Mouse (Mus musculus): ENCODE data around the gene Cyba. TPM values are rescaled to one million over a fixed set of nuclear protein-coding genes. Genes with fewer than 3 reads are reported as not detected.
A peak's percentile ranks its signal among the peaks of the same experiment; 100 is the strongest.

Gene Cyba
- polyA plus RNA-seq, 2 experiments from 2014 or later, result 801 to 968 TPM

GRCm38 (mm10) chr8:122421376-122422070 lies 11.2 kb downstream of the Cyba start, which contains the start of gene Il17c:
Gene Il17c (plus strand): TSS chr8:122422020.
- no peak for ATAC-seq

DNA sequence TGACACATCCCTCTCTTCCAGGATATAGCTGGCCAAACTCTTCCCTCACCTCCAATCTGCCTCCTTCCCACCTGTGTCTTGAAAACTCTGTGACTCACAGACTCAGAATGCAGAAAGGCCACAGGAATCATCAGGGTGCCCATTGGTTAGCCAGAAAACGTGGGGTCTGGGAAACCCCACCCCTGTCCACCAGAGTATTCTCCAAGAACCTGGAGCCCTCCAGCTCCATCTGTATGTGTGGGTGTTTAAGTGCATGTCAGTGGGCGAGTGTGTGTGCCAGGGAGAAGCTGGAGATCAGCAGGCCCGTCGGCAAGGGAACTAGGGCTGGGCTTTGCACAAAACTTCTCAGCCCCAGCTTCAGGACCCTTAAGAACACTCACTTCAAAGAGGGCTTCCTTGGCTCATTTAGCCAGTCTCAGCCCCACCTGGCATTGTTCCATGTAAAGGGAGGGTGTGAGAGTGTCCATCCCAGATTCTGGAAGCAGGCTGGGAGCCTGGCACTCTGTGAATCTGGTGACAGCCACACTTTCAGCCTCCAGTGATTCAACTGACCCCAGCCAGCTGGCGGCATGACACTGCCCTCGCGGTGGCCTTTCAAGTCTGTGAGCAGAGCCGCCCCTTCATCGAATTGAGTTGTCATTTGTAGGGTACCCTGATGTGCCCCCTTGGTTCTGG lies 12.7 kb downstream of the Cyba start:
- no peak for ATAC-seq

DNA sequence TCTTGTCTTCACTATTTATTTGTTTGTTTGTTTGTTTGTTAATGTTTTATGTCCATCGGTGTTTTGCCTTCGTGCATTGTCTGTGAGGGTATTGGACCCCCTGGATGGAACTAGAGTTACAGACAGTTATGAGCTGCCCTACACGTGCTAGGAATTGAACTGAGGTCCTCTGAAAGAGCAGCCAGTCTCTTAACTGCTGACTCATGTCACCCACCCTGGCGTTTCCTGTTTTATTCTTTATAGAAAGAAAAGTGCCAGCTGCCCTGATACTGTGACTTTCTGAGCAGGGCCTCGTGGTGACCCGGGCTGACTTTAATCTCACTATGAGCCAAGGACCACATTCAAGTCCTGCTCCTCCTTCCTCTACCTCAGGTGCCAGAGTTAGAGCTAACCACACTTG lies 17.2 kb downstream of the Cyba start:
- no peak for ATAC-seq

DNA sequence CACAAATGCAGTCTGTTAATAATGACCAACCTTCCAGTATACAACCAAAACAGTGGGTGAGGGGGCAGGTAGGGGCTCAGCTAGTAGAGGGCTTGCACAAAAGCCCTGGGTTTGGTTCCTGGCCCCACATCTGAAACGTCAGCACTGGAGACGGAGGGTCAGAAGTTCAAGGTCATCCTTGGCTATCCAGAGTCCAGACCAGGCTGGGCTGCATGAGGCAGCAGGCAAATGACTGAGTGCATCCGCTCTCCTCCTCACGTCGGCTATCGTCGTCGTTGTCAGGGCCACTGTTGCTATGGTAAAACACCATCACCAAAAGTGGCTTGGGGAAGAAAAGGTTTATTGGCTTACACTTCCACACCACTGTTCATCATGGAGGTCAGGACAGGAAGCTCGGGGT lies 18.4 kb downstream of the Cyba start:
- no peak for ATAC-seq

DNA sequence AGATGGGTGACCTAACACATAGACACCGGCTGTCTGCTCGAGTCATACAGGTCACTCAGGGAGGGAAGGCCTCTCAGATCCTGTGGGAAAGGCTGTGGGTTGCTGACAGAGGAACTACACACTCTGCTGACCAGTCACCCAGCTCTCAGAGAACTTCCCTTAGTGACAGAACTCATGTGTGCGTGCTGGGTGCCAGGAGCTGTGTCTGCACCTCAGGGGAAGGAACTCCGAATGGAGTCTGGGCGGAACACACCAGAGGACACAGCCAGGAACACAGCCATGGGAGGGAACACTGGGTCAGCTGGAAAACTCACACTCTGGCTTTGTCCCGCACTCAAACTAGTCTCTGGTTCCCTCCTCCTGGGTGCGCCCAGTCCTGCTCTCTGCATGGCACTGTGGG lies 25.1 kb downstream of the Cyba start:
- no peak for ATAC-seq

DNA sequence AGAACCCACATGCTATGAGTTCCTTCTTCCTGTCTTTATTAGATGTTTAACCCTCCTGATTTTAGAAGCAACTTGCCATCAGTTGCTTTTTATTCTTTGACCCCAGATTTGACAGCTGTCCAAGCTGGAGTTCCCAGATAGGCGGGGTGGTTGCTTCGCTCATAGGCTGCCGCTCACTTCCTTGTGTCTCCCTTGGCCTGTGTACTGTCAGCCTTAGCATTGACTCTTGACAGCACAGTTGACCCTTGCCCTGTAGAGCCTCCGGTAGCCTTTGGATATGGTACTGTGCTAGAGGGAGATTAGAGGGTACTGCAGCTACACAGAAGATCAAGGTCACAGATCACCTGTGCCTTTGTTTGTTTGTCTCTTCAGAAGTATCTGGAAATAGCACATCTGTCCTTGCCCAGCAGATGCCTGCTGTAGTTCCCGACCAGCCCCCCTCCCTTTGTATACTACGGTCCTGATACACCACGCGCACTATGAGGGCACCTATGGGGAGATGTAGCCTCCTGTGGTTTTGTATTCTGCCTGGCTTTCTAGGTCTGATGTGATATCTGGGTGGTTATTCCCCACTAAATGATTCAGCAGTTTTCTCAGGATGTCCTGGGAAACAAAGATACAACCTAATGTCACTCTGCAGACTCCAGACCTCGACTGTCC lies 27.5 kb downstream of the Cyba start:
- ATAC-seq, result no peak

GRCm38 (mm10) chr8:122398186-122398585 lies 34.5 kb downstream of the Cyba start:
- no peak for ATAC-seq

- ATAC-seq, result no peak
These were observed 37.4 kb downstream of the Cyba start for GRCm38 (mm10) chr8:122395291-122395690.

DNA sequence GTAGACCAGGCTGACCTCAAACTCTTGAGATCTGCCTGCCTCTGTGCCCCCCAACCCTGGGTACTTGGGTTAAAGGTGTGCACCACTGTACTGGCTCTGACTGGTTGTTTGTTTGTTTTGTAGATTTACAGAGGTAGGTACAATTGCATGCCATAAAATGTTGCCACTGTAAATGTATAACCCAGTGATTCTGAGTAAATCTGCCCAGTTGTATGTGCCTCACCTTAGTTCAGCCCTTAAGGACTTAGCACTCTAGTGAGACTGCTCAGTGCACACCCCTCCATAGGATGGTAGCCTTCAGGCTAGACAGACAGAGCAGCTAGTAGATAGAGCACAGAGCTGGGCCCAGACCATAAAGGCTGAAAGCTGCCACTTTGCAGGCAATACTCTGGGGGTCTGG lies 39.0 kb downstream of the Cyba start:
- no peak for ATAC-seq

DNA sequence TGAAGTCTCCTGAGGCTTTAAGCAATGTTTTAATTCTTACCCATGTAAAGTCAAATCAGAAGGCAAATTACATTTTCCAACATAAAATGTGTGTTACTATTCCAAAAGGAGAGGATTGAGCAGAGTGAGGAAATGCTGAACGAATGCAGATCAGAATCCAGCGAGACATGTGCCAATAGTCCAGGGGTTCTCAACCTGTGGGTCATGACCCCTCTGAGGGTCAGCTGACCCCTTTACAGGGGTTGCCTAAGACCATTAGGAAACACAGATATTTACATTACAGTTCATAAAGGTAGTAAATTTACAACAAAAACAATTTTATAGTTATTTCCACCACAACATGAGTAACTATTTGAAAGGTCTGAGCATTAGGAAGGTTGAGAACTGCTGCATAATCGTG lies 42.0 kb downstream of the Cyba start:
- ATAC-seq, result no peak

DNA sequence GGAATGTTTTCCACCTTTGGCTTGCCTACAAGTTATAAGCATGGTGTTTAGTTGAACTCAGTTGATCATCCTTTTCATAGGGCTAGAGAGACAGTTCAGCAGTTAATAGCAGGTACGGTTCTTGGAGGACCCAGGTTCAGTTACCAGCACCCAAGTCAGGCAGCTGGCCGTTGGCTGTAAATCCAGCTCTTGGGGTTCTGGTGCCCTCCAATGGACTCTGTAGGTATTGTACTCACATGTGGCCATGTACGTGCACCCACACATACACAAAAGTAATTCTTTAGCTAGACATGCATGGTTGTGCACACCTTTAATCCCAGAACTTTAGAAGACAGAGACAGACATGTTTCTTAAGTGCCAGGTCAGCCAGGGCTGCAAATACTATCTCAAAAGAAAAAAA lies 43.4 kb downstream of the Cyba start:
- ATAC-seq, result no peak

DNA sequence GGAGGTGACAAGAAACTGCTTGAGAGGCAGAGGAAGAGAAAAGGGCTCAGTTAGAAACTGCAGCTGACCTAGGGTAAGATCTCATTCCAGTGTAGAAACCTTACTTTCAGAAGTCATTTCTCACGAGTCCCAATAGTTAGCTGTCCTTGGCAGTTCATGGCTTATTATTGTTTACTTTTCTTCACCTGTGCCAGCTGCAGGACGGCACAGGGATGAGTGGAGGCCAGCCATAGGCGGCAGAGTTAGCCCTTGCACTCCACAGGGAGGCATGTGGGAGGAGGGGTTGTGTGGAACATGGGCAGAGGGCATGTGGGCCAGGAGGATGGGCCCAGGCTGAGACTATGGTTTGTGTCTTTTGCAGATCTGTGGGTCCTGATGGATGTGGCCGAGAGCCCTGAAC lies 49.7 kb downstream of the Cyba start:
- ATAC-seq, result no peak

DNA sequence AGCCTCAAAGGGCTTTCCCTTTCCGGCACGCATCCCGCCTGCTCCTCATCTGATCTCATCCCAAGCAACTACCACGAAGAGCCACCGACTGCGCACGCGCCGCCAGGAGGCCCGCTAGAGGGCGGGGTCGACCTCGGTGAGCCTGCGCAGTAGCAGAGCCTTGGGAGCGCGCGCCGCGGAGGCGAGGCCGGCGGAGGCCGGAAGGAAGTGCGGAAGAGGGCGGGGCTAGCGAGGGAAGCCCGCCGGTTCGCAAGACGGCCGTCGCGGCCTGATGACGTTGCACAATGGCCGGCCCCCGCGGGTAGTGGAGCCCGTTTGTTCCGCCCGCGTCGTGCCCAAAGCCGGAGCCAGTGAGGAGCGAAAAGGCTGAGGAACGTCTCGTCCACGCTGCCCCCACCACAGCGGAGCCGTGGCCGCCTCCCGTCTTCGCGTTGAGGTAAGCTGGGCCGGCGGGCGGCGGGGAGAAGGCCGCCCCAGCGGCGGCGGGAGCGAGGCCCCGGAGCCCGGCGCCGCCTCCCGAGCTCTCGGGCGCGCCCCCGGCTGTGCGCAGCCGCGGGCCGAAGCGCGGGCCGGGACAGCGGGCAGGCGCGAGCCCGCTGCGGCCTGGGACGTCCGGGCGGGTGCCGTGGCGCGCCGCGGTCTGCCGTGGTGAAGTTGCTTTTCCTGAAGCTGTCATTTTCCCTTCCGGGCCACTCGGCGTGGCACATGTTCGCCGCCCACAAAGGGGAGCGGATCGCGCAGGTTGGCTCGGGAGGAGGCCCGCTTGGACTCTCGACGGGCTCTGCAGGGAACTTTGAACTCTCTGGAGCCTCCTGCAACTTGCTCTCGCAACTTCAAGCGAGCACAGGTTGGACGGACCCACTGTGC lies 56.1 kb downstream of the Cyba start, which contains the start of gene Zc3h18:
Gene Zc3h18, plus strand, starts transcription at position 245 of the 867 bp plus-strand sequence.
- ATAC-seq, result peak; percentile 96

DNA sequence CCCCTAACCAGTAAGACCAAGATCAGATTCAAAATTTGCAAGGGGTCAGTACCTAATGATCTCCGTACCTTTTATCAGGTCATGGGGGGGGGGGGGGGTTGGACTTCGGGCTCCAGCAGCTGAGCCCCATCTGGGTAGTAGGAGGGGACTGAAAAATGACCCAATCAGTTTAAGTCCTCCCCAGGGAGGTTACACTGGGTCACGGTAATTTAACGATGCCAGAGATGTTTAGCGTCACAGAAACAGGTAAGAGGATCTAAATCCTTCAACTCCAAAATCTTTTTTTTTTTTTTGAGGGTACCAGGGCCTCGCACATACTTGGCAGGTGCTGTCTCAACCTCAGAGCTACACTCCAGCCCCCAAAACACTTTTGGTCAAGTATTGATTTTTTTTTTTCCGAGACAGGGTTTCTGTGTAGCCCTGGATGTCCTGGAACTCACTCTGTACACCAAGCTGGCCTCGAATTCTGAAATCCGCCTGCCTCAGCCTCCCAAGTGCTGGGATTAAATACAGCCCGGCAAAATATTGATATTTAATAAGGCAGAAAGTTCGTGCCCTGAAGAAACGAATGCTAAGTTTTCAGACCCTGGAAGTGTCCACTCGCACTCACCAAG lies 56.9 kb downstream of the Cyba start:
- no peak for ATAC-seq

DNA sequence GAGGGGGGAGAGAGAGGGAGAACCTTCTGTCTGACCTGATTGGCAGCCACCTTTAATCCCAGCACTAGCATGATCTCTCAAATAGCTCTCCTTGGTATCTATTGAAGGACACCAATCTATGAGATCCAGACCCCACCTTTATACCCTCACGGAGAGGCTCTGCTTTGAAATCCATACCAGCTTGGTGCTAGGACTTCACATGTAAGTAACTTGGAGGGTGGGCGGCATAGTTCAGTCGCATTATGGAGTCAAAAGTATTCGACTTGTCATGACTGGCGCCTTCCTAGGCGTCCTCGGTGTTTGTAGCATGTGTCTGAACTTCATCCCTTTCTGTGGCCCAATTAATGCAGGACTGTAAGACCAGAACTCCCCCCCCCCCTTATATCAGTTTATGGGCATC lies 57.4 kb downstream of the Cyba start:
- ATAC-seq, result no peak

Other genes starting within 250 kb of the Cyba start
- under 1 TPM; 0.46 to 0.82 TPM for gene Zfpm1, start 150.8 kb downstream of the Cyba start, polyA plus RNA-seq (2017; shearing (Covaris generic))
- gene Trhr2, start 72.2 kb downstream of the Cyba start, polyA plus RNA-seq (2017; shearing (Covaris generic)), result not detected
- gene Zc3h18, start 56.3 kb downstream of the Cyba start, polyA plus RNA-seq (2017; shearing (Covaris generic)), result 10 to 100 TPM; 12.1 to 12.7 TPM
- under 1 TPM in 1 of 2 experiments, not detected in 1; 0.77 TPM for gene Il17c, start 10.9 kb downstream of the Cyba start, polyA plus RNA-seq (2017; shearing (Covaris generic))
- gene Mvd, start 10.5 kb upstream of the Cyba start, polyA plus RNA-seq (2017; shearing (Covaris generic)), result 10 to 100 TPM; 12.6 to 20.0 TPM
- gene Snai3, start 27.8 kb upstream of the Cyba start, polyA plus RNA-seq (2017; shearing (Covaris generic)), result 1 to 10 TPM; 2.6 to 5.2 TPM
- 10 to 100 TPM; 27.3 to 31.0 TPM for gene Rnf166, start 43.1 kb upstream of the Cyba start, polyA plus RNA-seq (2017; shearing (Covaris generic))
- gene Ctu2, start 43.2 kb upstream of the Cyba start, polyA plus RNA-seq (2017; shearing (Covaris generic)), result 10 to 100 TPM; 11.5 to 16.9 TPM
- gene Piezo1, start 118.4 kb upstream of the Cyba start, polyA plus RNA-seq (2017; shearing (Covaris generic)), result 10 to 100 TPM; 15.3 to 22.7 TPM
- 10 to 100 TPM in 1 of 2 experiments, 1 to 10 TPM in 1; 8.2 to 12.6 TPM for gene Cdt1, start 135.1 kb upstream of the Cyba start, polyA plus RNA-seq (2017; shearing (Covaris generic))
- 100 to 1,000 TPM; 146 to 207 TPM for gene Aprt, start 144.0 kb upstream of the Cyba start, polyA plus RNA-seq (2017; shearing (Covaris generic))
- 10 to 100 TPM in 1 of 2 experiments, 1 to 10 TPM in 1; 8.7 to 12.7 TPM for gene Galns, start 178.5 kb upstream of the Cyba start, polyA plus RNA-seq (2017; shearing (Covaris generic))
- gene Trappc2l, start 178.7 kb upstream of the Cyba start, polyA plus RNA-seq (2017; shearing (Covaris generic)), result 10 to 100 TPM; 45.0 to 70.1 TPM
- not detected for gene Pabpn1l, start 189.8 kb upstream of the Cyba start, polyA plus RNA-seq (2017; shearing (Covaris generic))